Mouse (Mus musculus) neural tube, embryonic 14.5 days (tissue): Measurements from ENCODE around the gene Nabp1. TPM values are rescaled to one million over a fixed set of nuclear protein-coding genes. Genes with fewer than 3 reads are reported as not detected.

ENCODE experiments used
- ATAC-seq: fragments of 200-750 bp; cut with Nextera tagmentation; 2 replicates; pipeline ENCODE4 v1.8.0; 2017; ENCODE audit warnings: low read depth, mild to moderate bottlenecking, moderate TSS enrichment, moderate library complexity
- H3K27ac ChIP-seq: fragments of 300-500 bp; sonication (generic); 2 replicates; pipeline ENCODE4 v1.5.1; 2014; ENCODE audit warnings: low read depth, mild to moderate bottlenecking, control low read depth, low read length, moderate library complexity, mixed read lengths
- H3K27me3 ChIP-seq: fragments of 300-500 bp; sonication (generic); 2 replicates; pipeline ENCODE4 v1.6.1; 2014; ENCODE audit warnings: low read length; ENCODE audit not compliant: control insufficient read depth, insufficient read depth
- H3K36me3 ChIP-seq: fragments of 300-500 bp; sonication (generic); 2 replicates; pipeline ENCODE4 v1.6.1; 2014; ENCODE audit warnings: low read length, mixed read lengths; ENCODE audit not compliant: control insufficient read depth, insufficient read depth
- H3K4me1 ChIP-seq: fragments of 300-500 bp; sonication (generic); 2 replicates; pipeline ENCODE4 v1.6.1; 2014; ENCODE audit warnings: low read length; ENCODE audit not compliant: control insufficient read depth, insufficient read depth
- H3K4me2 ChIP-seq: fragments of 300-500 bp; sonication (generic); 2 replicates; pipeline ENCODE4 v1.6.1; 2014; ENCODE audit warnings: mild to moderate bottlenecking, low read depth, low read length, control low read depth
- H3K4me3 ChIP-seq: fragments of 300-500 bp; sonication (generic); 2 replicates; pipeline ENCODE4 v1.5.1; 2014; ENCODE audit warnings: low read depth, low read length, control low read depth, mixed read lengths
- H3K9ac ChIP-seq: fragments of 300-500 bp; sonication (generic); replicated peaks from 2 replicates; pipeline ENCODE4 v1.6.1; 2014; ENCODE audit warnings: low read depth, mild to moderate bottlenecking, control low read depth, low read length, mixed read lengths
- H3K9me3 ChIP-seq: fragments of 300-500 bp; sonication (generic); 2 replicates; pipeline ENCODE4 v1.6.1; 2016; ENCODE audit warnings: low read length; ENCODE audit not compliant: control insufficient read depth
- WGBS: fragments of 180-500 bp; shearing (Covaris S2); extraction: QIAGEN DNeasy Blood & Tissue Kit; methylation state at CpG from one replicate; pipeline ENCODE4 v1.1.7; 2014; 5-methylcytosine and 5-hydroxymethylcytosine counted together
- polyA plus RNA-seq: library from polyadenylated mRNA; unstranded; fragments of >200 nt; fragmentation: Nextera tagmentation; extraction: Ambion mirVana; gene quantifications from 2 replicates; pipeline ENCODE4 v1.2.1, GENCODE M21; 2014

Gene Nabp1
- 8.3 and 9.3 TPM in 2 replicates for polyA plus RNA-seq

DNA sequence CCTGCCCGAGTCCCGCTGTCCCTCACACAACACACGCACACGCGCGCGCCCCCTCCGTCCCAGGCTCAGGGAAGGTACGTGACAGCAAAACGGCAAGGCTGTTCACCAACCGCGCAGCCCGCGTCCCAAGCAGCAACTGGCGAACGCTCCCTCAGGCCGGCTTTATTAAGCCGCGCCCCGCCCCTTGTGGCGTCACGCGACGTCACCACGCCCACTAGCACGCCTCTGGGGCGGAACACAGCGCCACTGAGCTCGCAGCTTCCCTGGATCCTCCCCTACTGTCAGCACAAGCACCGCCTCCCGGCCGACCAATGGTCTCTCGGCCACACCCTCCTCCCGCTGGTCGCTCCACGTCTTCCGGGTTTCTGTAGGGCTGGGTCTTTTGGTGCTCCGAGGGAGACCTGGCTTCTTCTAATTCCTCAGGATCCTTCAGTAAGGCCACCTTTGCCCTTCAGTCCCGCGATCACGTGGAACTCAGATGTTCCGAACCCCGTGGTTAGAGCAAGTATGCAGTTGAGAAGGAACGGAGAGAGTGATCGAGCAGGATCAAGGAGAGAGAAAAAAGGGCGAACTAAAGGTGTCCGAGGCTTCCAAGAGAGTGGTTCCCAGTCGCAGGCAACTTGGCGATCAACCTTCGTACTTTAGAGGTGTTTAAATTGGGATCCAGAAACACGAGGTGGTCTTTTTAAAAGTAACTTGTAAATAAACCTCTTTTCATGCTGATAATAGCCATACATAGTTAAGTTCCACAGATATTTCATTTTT is at the start of gene Nabp1:
Gene Nabp1, minus strand, starts transcription at position 164 of the 765 bp plus-strand sequence.
- H3K36me3 ChIP-seq, result no peaks in the 10 kb centered on the region
- WGBS, result under 1% methylated on average over 50 of the region's 51 CpGs
- H3K27ac ChIP-seq, result peak within 1 kb of the TSS; percentile 81
- ATAC-seq, result peak; percentile 100
- H3K27me3 ChIP-seq, result no peaks in the 10 kb centered on the region
- H3K9ac ChIP-seq, result peak within 1 kb of the TSS; percentile 25
- no peaks in the 10 kb centered on the region for H3K9me3 ChIP-seq
- peak within 1 kb of the TSS; percentile 100 for H3K4me2 ChIP-seq
- no peaks in the 10 kb centered on the region for H3K4me1 ChIP-seq
- H3K4me3 ChIP-seq, result peak within 1 kb of the TSS; percentile 61

DNA sequence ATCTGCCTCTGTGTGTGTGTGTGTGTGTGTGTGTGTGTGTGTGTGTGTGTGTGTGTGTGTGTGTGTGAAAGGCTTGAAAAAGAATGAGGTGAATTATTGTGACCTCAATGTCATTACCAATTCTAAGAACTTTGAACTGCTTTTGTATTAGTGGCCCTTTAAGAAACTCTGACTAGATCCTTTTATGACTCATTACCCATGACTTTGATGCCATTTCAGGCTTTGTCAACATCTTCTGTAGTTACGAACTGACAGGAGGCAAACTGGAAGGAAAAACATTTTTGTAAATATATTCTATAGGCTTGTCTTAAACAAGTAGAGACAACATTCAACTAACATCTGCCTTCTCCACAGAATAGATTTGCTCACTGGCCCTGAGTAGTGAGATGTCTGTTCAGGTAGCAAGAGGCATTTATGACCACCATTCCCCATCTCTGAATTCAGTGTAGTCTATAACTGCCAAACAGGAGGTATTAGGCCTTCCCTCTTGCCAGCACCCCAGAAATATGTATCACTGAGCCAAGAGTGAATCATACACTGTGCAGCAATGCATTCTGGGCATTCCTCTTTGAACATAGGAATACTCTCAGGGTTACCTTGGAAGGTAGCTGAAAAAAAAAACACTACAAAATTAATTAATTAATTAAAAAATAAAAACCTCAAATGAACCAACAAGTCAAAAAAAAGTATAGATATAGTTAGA is 47.5 kb upstream of the Nabp1 start:
- no peak for ATAC-seq
- Histone ChIP-seq H3K4me2 (no peak overlapping the region), H3K36me3 (no peaks in the 10 kb centered on the region), H3K9ac (no peak overlapping the region), H3K27me3 (no peaks in the 10 kb centered on the region), H3K4me1 (no peaks in the 10 kb centered on the region), H3K27ac (no peak overlapping the region), H3K4me3 (no peak overlapping the region), H3K9me3 (no peaks in the 10 kb centered on the region)
- 62% methylated on average over 1 of the region's 1 CpGs for WGBS

DNA sequence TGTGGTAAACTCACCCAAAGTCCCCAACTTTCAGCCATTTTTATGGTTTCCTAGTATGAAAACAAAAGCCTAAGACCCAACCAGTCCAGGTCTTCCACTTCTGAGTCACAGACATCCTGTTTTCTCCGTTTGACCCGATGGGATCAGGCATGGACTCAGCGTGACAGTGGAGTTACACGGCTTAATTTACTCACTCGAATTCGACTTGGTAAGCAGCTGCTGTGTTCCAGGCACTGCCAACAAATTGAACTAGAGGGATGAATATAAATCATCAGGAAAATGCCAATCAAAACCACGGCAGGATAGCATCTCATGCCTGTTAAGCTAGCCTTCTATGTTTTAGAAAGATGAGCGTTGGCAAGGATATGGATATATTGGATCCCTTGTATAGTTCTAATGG is 43.4 kb upstream of the Nabp1 start:
- no peak overlapping the region for H3K4me3 ChIP-seq
- H3K4me1 ChIP-seq, result no peaks in the 10 kb centered on the region
- ATAC-seq, result no peak
- H3K4me2 ChIP-seq, result no peak overlapping the region
- WGBS, result 61% methylated on average over 8 of the region's 8 CpGs
- H3K27me3 ChIP-seq, result no peaks in the 10 kb centered on the region
- H3K36me3 ChIP-seq, result no peaks in the 10 kb centered on the region
- no peaks in the 10 kb centered on the region for H3K9me3 ChIP-seq
- no peak overlapping the region for H3K27ac ChIP-seq
- H3K9ac ChIP-seq, result no peak overlapping the region

DNA sequence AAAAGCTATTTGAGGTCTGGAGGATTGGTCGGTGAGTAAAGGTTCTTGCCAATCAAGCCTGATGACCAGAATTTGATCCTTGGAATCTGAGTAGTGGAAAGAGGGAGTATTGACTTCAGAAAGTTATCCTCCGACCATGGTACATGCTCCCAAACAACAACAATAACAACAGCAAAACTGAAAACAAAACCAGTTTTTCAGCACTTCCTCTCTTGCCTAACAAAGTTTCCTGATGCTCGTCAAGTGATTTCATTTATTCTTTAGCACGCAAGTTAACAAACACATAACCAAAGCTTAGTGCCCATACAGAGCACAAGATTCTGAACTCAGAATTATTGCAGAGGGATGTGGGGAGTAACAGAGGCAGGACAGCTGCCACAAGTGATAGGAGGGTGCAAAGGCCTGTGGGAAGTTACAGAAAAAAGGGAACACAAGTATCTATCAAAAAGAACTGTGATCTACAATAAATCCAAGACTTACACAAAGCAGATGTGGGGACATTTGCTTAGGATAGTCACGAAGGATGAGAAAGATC is 42.1 kb upstream of the Nabp1 start:
- ATAC-seq, result no peak
- H3K4me1 ChIP-seq, result no peaks in the 10 kb centered on the region
- H3K4me2 ChIP-seq, result no peak overlapping the region
- H3K27me3 ChIP-seq, result no peaks in the 10 kb centered on the region
- H3K36me3 ChIP-seq, result no peaks in the 10 kb centered on the region
- no peak overlapping the region for H3K4me3 ChIP-seq
- H3K9ac ChIP-seq, result no peak overlapping the region
- no peaks in the 10 kb centered on the region for H3K9me3 ChIP-seq
- no peak overlapping the region for H3K27ac ChIP-seq
- 89% methylated on average over 5 of the region's 5 CpGs for WGBS

DNA sequence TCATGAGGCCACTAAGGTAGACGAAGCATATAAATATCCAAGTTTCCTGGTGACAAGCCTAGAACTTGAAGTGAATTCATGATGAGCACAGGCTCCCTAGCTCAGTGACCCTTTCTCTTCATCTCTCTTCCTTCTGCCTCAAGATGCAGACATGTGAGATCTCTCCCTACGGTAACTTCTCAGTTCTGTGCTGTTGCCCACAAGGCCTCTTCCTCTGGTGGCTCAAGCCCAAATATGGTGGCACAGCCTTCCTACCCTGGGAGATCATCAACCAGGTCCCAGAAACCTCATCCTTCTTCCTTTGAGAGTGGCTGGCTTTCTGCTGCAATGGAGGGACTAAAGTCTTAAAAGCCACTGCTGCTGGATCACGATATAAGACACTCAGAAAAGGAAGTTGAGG is 40.9 kb upstream of the Nabp1 start:
- Histone ChIP-seq H3K4me3 (no peak overlapping the region), H3K9me3 (no peaks in the 10 kb centered on the region), H3K36me3 (no peaks in the 10 kb centered on the region), H3K27ac (no peak overlapping the region), H3K9ac (no peak overlapping the region), H3K4me2 (no peak overlapping the region), H3K27me3 (no peaks in the 10 kb centered on the region), H3K4me1 (no peaks in the 10 kb centered on the region)
- ATAC-seq, result no peak
- WGBS, result 91% methylated on average over 3 of the region's 3 CpGs

DNA sequence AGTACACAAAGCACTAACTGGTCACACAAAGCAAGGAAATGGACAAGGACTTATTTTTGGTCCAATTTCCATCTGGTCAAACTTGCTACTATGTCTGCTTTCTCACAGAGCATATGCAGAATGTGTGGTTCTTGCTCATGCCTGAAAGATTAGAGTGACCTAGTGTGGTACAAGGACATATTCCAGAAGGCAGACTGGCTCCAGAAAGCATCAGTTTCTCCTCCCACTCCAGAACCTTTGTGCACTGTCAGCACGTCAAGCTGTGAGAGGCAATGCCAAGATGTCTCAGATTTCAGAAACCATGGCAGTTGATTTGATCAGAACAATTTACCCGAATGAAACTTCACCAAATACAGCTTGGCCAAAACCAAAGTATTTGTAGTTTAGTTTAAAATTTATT is 37.4 kb upstream of the Nabp1 start:
- H3K9ac ChIP-seq, result no peak overlapping the region
- H3K27ac ChIP-seq, result no peak overlapping the region
- 72% methylated on average over 2 of the region's 2 CpGs for WGBS
- H3K9me3 ChIP-seq, result no peaks in the 10 kb centered on the region
- no peak for ATAC-seq
- H3K4me2 ChIP-seq, result no peak overlapping the region
- H3K36me3 ChIP-seq, result no peaks in the 10 kb centered on the region
- no peaks in the 10 kb centered on the region for H3K27me3 ChIP-seq
- H3K4me3 ChIP-seq, result no peak overlapping the region
- no peaks in the 10 kb centered on the region for H3K4me1 ChIP-seq

DNA sequence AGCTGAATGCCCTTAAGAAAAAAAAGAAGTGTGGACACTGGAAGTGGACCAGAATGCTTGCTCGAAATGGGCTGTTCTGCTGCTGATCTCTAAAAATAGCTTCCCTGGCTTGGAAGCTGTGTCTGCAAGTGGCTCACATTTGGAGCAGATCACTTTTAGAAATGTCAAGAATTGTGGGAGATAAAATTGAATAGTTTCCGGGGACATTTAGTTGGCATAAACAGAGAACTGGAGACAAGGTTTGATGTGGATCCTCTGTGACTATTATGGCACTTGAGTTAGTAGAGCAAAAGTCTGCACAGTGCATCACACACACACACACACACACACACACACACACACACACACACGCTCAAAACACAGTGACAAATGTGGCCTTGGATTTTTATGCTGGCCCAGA is 36.8 kb upstream of the Nabp1 start:
- H3K9ac ChIP-seq, result no peak overlapping the region
- no peaks in the 10 kb centered on the region for H3K27me3 ChIP-seq
- no peak overlapping the region for H3K27ac ChIP-seq
- 97% methylated on average over 3 of the region's 3 CpGs for WGBS
- H3K4me2 ChIP-seq, result no peak overlapping the region
- no peaks in the 10 kb centered on the region for H3K36me3 ChIP-seq
- no peaks in the 10 kb centered on the region for H3K4me1 ChIP-seq
- H3K4me3 ChIP-seq, result no peak overlapping the region
- ATAC-seq, result no peak
- H3K9me3 ChIP-seq, result no peaks in the 10 kb centered on the region

DNA sequence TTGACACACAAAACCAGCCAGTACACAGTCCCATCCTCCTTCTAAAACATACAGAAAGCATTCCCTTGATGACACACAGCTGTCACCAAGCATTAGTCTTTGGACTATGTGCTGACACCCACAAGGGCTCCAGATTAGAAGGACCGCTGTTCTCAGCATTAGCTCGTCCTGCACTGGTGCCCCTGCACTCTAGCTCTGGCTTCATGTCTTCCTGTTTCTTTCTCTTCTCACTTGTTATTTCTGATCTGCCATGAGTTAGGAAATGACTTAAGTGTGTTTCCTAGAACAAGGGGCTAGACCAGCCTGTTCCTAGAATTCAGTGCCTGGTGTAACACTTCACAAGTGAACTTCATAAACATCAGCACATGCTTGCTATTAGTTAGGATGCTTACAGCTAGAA is 36.2 kb upstream of the Nabp1 start:
- Histone ChIP-seq H3K4me3 (no peak overlapping the region), H3K9me3 (no peaks in the 10 kb centered on the region), H3K27me3 (no peaks in the 10 kb centered on the region), H3K36me3 (no peaks in the 10 kb centered on the region), H3K4me1 (no peaks in the 10 kb centered on the region), H3K4me2 (no peak overlapping the region), H3K9ac (no peak overlapping the region), H3K27ac (no peak overlapping the region)
- no peak for ATAC-seq
- 94% methylated on average over 2 of the region's 2 CpGs for WGBS

DNA sequence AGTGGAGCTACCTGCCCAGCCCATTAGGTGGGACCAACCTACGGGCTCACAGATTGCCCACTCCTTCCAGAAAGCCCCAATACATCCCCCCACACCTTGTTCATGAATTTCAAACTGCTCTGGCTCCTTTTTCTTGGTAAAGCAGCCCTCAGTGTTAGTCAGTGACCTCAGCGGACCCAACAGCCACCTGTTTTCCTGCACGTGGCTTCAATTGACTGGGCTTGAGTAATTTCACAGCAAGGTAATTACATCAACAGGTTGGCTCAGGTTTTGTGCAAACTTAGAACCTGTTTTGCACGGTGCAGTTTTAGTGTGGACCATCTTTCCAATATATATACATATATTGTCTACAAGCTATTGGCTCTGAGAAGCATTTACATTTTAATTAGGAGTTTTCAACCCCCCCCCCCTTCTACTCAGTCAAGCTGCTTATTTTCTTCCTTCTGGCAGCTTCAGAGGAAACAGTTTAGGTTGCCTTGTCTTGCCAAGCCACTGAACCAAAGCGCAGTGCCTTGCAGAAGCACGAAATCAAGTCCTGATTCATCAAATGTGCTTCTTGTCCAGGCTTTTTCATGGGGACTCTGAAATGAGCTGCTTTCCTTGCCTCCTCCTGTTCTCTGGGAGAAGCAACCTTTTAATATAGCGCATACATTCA is 35.0 kb upstream of the Nabp1 start:
- 82% methylated on average over 7 of the region's 7 CpGs for WGBS
- H3K4me3 ChIP-seq, result no peak overlapping the region
- no peaks in the 10 kb centered on the region for H3K36me3 ChIP-seq
- no peak overlapping the region for H3K9ac ChIP-seq
- H3K27me3 ChIP-seq, result no peaks in the 10 kb centered on the region
- no peaks in the 10 kb centered on the region for H3K9me3 ChIP-seq
- H3K4me1 ChIP-seq, result no peaks in the 10 kb centered on the region
- ATAC-seq, result no peak
- no peak overlapping the region for H3K4me2 ChIP-seq
- H3K27ac ChIP-seq, result no peak overlapping the region
